Mouse (Mus musculus) CH12.LX (cell line): ENCODE measurements at regions not wholly inside any gene's neighbourhood (a gene's known extent, or its start where the extent isn't known, plus 50 kb on each side); places are given as distances from the start of the nearest gene placed in this dataset.
A peak's percentile ranks its signal among the peaks of the same experiment; 100 is the strongest.

ENCODE experiments used
- DNase-seq: peaks from one replicate; pipeline ENCODE4 v3.0.0-alpha.2; 2013; ENCODE audit errors: extremely low read depth
- H3K27ac ChIP-seq: 2 replicates; pipeline ENCODE4 v1.5.1; 2012; ENCODE audit warnings: low read depth, mild to moderate bottlenecking, control low read depth, moderate library complexity; ENCODE audit not compliant: insufficient read depth
- H3K27me3 ChIP-seq: replicated peaks from 2 replicates; pipeline ENCODE3; 2012; ENCODE audit warnings: inconsistent platforms
- H3K36me3 ChIP-seq, 2 experiments: replicated peaks in 1 of 2; 2 replicates each; pipeline versions ENCODE3 to v1.6.1; 2012; ENCODE audit warnings: inconsistent platforms in 1 of 2, low read length in 1 of 2, mild to moderate bottlenecking in 1 of 2, mixed read lengths in 1 of 2, moderate library complexity in 1 of 2; ENCODE audit not compliant: control insufficient read depth in 1 of 2, insufficient read depth in 1 of 2
- H3K4me1 ChIP-seq, 2 experiments: 2 replicates each; pipeline ENCODE4 v1.6.1; 2012; ENCODE audit warnings: inconsistent platforms in 1 of 2, moderate library complexity in 1 of 2; ENCODE audit not compliant: insufficient read depth in 2 of 2, control insufficient read depth in 1 of 2
- H3K4me2 ChIP-seq: 2 replicates; pipeline ENCODE4 v1.6.1; 2012; ENCODE audit warnings: low read depth, mild to moderate bottlenecking, control low read depth; ENCODE audit not compliant: poor library complexity, insufficient read depth, severe bottlenecking
- H3K4me3 ChIP-seq, 3 experiments: fragments of 150-350 bp in 1 of 3; sonication (generic) in 1 of 3; replicated peaks in 1 of 3; 2 replicates each; pipeline versions ENCODE3 to v1.5.1; 2011 to 2012; ENCODE audit warnings: low read depth in 2 of 3, low read length in 2 of 3, mild to moderate bottlenecking in 2 of 3, moderate library complexity in 2 of 3, control low read depth in 1 of 3, improper control_type of control experiment in 1 of 3, inconsistent platforms in 1 of 3, mixed read lengths in 1 of 3; ENCODE audit not compliant: poor library complexity in 1 of 3
- H3K79me2 ChIP-seq: replicated peaks from 2 replicates; pipeline ENCODE4 v1.6.1; 2012; ENCODE audit warnings: mild to moderate bottlenecking, moderate library complexity; ENCODE audit not compliant: control insufficient read depth, poor library complexity, insufficient read depth, severe bottlenecking; ENCODE audit errors: extremely low read depth
- H3K9ac ChIP-seq: 2 replicates; pipeline ENCODE4 v1.6.1; 2012; ENCODE audit warnings: low read depth, mild to moderate bottlenecking, control low read depth, moderate library complexity; ENCODE audit not compliant: insufficient read depth
- H3K9me3 ChIP-seq: replicated peaks from 2 replicates; pipeline ENCODE3; 2012; ENCODE audit warnings: low read length, inconsistent platforms, mixed read lengths
- BHLHE40 ChIP-seq: IDR thresholded peaks from 2 replicates; pipeline ENCODE4 v1.6.1; 2011; ENCODE audit warnings: mild to moderate bottlenecking, low read depth, low read length, improper control_type of control experiment
- CHD1 ChIP-seq: IDR thresholded peaks from 2 replicates; pipeline ENCODE4 v1.6.1; 2012; ENCODE audit warnings: low read depth, low read length, improper control_type of control experiment, inconsistent platforms
- CHD2 ChIP-seq: IDR thresholded peaks from 2 replicates; pipeline ENCODE4 v1.6.1; 2011; ENCODE audit warnings: low read length, improper control_type of control experiment
- ETS1 ChIP-seq: conservative IDR thresholded peaks from 2 replicates; pipeline ENCODE4 v1.6.1; 2012; ENCODE audit warnings: low read depth, mild to moderate bottlenecking, inconsistent platforms, low read length, improper control_type of control experiment, moderate library complexity
- JUN ChIP-seq: IDR thresholded peaks from 2 replicates; pipeline ENCODE4 v1.6.1; 2011; ENCODE audit warnings: low read depth, mild to moderate bottlenecking, low read length, improper control_type of control experiment, moderate library complexity; ENCODE audit not compliant: insufficient read depth
- MAZ ChIP-seq: IDR thresholded peaks from 2 replicates; pipeline ENCODE4 v1.6.1; 2012; ENCODE audit warnings: low read depth, mild to moderate bottlenecking, inconsistent platforms, low read length, improper control_type of control experiment, moderate library complexity
- MEF2A ChIP-seq: IDR thresholded peaks from 2 replicates; pipeline ENCODE4 v1.6.1; 2014; ENCODE audit warnings: low read depth, mild to moderate bottlenecking, inconsistent platforms, low read length, improper control_type of control experiment, borderline replicate concordance
- NELFE ChIP-seq: IDR thresholded peaks from 2 replicates; pipeline ENCODE4 v1.6.1; 2011; ENCODE audit warnings: low read depth, low read length, improper control_type of control experiment
- POLR2AphosphoS2 ChIP-seq: IDR thresholded peaks from 2 replicates; pipeline ENCODE4 v1.6.1; 2011; ENCODE audit warnings: low read depth, low read length, improper control_type of control experiment
- TCF12 ChIP-seq: IDR thresholded peaks from 2 replicates; pipeline ENCODE4 v1.6.1; 2014; ENCODE audit warnings: low read depth, mild to moderate bottlenecking, inconsistent platforms, low read length, improper control_type of control experiment
- USF1 ChIP-seq: IDR thresholded peaks from 2 replicates; pipeline ENCODE4 v1.6.1; 2014; ENCODE audit warnings: low read depth, mild to moderate bottlenecking, inconsistent platforms, low read length, improper control_type of control experiment
- USF2 ChIP-seq: conservative IDR thresholded peaks from 2 replicates; pipeline ENCODE4 v1.6.1; 2011; ENCODE audit warnings: low read depth, low read length, improper control_type of control experiment
- ZC3H11A ChIP-seq: IDR thresholded peaks from 2 replicates; pipeline ENCODE4 v1.6.1; 2012; ENCODE audit warnings: low read depth, mild to moderate bottlenecking, inconsistent platforms, low read length, improper control_type of control experiment
- ZKSCAN1 ChIP-seq: IDR thresholded peaks from 2 replicates; pipeline ENCODE4 v1.6.1; 2012; ENCODE audit warnings: low read depth, inconsistent platforms, low read length, improper control_type of control experiment, borderline replicate concordance
- ZMIZ1 ChIP-seq: IDR thresholded peaks from 2 replicates; pipeline ENCODE4 v1.6.1; 2012; ENCODE audit warnings: low read depth, mild to moderate bottlenecking, inconsistent platforms, low read length, improper control_type of control experiment
- dilution Hi-C: fragments of 300-500 bp; cut with MboI; formaldehyde crosslinking; loops from 2 replicates; pipeline ENCODE4 v1.14.3; 2020; ENCODE audit warnings: low sequenced_read_pairs; ENCODE audit not compliant: extremely low pct_unique_long_range_greater_than_20kb, extremely low pct_ligation_motif_present
- in situ Hi-C: fragments of 300-500 bp; cut with MboI; formaldehyde crosslinking; loops from 3 replicates; pipeline ENCODE4 v1.14.3; 2019; ENCODE audit warnings: low sequenced_read_pairs, low pct_ligation_motif_present, low pct_unique_long_range_greater_than_20kb, mixed read lengths

- H3K9me3 ChIP-seq: no peaks in the 10 kb centered on the region
- dilution Hi-C loops: no loop called here
- no peaks in the 10 kb centered on the region for H3K27me3 ChIP-seq
- H3K27ac ChIP-seq: no peak overlapping the region
- peaks cover 0 to 47% of the 10 kb centered on the region in 2 experiments; a peak in 2 of 4 replicates for H3K4me1 ChIP-seq
- H3K79me2 ChIP-seq: no peaks in the 10 kb centered on the region
- TF ChIP-seq ETS1 (no peak), ZKSCAN1 (no peak), CHD2 (no peak), MAZ (no peak), JUN (no peak), TCF12 (no peak), MEF2A (no peak)
- in situ Hi-C loops: no loop called here
- no peak for DNase-seq
- no peak overlapping the region for H3K4me2 ChIP-seq
- H3K36me3 ChIP-seq: no peaks in the 10 kb centered on the region
- H3K4me3 ChIP-seq: no peak overlapping the region
- H3K9ac ChIP-seq: no peak overlapping the region
Measured at GRCm38 (mm10) chr10:111410121-111410520, 62.9 kb upstream of the Nap1l1 start.

- dilution Hi-C loops: no loop called here
- peak; percentile 20 for DNase-seq
- peaks cover 0 to 47% of the 10 kb centered on the region in 2 experiments; a peak in 2 of 4 replicates for H3K4me1 ChIP-seq
- no peak overlapping the region for H3K4me3 ChIP-seq
- no peak for TF ChIP-seq NELFE
- TF ChIP-seq BHLHE40: no peak
- TF ChIP-seq ZC3H11A: no peak
- no peak for TF ChIP-seq USF1
- TF ChIP-seq ZMIZ1: no peak
- no peak for TF ChIP-seq CHD2
- no peak for TF ChIP-seq USF2
- TF ChIP-seq, all 38 proteins: peak for 0
- H3K36me3 ChIP-seq: no peaks in the 10 kb centered on the region
- no peaks in the 10 kb centered on the region for H3K79me2 ChIP-seq
- no peak overlapping the region for H3K27ac ChIP-seq
- H3K4me2 ChIP-seq: no peak overlapping the region
- H3K9me3 ChIP-seq: peaks cover 2% of the 10 kb centered on the region
- no peak overlapping the region for H3K9ac ChIP-seq
- in situ Hi-C loops: no loop called here
- no peaks in the 10 kb centered on the region for H3K27me3 ChIP-seq
Measured at GRCm38 (mm10) chr10:111411533-111411932, 61.5 kb upstream of the Nap1l1 start.

- DNase-seq: no peak
- H3K4me3 ChIP-seq: no peak overlapping the region
- peaks cover 0 to 9% of the 10 kb centered on the region in 2 experiments; a peak in 2 of 4 replicates for H3K4me1 ChIP-seq
- dilution Hi-C loops: no loop called here
- H3K27ac ChIP-seq: no peak overlapping the region
- no peak overlapping the region for H3K4me2 ChIP-seq
- TF ChIP-seq POLR2AphosphoS2 (no peak), CHD1 (no peak)
- no peaks in the 10 kb centered on the region for H3K27me3 ChIP-seq
- peaks cover 2% of the 10 kb centered on the region for H3K9me3 ChIP-seq
- in situ Hi-C loops: no loop called here
- H3K79me2 ChIP-seq: no peaks in the 10 kb centered on the region
- no peak overlapping the region for H3K9ac ChIP-seq
- H3K36me3 ChIP-seq: no peaks in the 10 kb centered on the region
Measured at GRCm38 (mm10) chr10:111416611-111417130, 56.4 kb upstream of the Nap1l1 start.
